Mouse (Mus musculus) neural tube, embryonic 10.5 days (tissue): ENCODE results near the gene Crygf.
"Not testable (repeated sequence)": the region's sequence is repeated elsewhere in the genome, so short reads cannot be mapped to it uniquely, and the experiment has no call there.

Source experiments
- DNase-seq: peaks from one replicate; pipeline ENCODE4 v3.0.0-alpha.2; 2017; ENCODE audit warnings: low spot score; ENCODE audit errors: extremely low spot score

Gene Crygf

DNA sequence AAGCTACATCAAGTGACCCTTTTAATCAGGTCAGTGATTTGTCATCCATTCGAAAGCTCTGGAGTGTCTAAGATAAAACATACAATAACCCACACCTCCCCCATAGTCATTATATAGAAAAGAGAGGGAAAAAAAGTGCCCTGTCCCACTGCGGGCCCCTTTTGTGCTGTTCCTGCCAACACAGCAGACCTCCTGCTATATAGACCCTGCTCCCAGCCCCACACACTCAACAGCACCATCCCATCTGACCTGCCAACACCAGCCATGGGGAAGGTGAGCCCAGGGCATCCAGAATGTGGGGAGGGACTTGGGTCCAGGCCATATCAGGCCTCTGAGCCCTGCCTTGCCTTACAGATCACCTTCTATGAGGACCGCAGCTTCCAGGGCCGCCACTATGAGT, at the start of gene Crygf:
Gene Crygf (plus strand): TSS at position 227 of the 400 bp plus-strand sequence.
- no peak for DNase-seq

DNA sequence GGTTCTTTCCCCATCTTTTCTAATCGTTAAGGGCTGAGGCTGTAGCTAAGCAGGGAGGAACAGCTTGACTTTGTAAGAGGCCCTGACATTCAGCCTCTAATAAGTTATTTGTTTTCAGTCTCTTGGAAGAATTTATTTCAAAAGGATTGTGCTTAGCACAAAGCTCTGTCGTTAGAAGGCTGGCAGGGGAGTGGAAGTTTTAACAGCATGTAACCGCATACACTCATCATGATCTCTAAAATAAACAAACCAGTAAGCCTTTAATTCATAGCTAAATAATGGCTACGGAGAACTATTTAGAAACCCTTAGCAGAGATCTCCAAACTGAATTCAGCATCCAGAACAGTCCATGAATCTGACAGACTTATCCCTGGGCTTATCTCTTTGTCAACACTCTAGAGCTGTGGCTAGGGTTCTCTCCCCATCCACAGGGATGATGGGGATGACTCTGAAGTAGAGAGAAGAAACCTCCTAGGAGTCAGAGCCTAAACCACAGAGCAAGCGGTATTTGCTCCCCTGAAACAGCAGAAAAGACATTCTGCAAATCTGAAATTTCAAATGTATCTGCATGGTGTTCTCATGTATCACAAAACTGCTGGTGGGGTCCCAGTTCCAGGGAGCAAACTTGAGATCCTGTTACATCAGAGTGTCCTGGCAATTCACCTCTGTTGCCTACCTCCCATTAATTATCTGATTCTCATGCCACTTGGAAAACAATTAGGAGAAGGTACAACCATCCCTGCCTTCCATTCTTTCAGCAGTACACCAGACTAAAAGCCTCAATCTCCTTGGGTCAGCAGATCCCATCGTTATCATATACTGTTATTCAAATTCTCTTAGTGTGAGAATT, 734 bp upstream of the Crygf start:
- no peak for DNase-seq

DNA sequence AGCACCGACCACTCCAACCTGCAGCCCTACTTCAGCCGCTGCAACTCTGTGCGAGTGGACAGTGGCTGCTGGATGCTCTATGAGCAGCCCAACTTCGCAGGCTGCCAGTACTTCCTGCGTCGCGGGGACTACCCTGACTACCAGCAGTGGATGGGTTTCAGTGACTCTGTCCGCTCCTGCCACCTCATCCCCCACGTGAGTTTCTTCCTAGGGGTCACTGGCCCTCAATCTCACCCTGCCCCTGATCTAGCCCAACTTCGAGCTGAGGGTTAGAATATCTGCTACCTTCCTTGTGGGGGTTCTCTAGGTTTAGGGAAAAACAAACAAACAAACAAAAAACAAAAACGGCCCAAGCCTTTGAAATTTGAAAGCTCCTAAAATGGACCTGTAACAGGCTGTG, 376 bp downstream of the Crygf start:
- not testable (repeated sequence) for DNase-seq

DNA sequence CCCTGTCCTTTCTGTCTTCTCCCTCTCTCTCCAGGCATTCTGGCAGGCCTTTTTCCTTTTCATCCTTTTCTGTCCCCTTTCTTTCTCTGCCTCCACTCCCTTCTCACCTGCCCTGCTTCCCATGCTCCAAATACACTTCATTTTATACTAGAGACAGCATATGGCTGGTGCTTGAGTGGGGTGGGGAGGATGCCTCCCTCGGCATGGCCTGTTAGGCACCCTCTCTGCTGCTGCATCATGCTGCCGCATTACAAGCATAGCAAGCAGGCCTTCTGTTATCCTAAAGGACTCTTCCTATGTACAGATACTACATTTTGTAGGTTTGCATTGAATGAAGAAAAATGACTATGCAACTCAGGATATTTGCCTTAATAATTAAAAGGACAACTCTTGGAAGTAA, 3.7 kb downstream of the Crygf start:
- no peak for DNase-seq

- no peak for DNase-seq
These were observed 5.9 kb downstream of the Crygf start for GRCm38 (mm10) chr1:65932091-65932812.
